Mouse (Mus musculus): ENCODE results near the gene Smurf2.
"Not testable (repeated sequence)": the region's sequence is repeated elsewhere in the genome, so short reads cannot be mapped to it uniquely, and the experiment has no call there.

GRCm38 (mm10) chr11:106782271-106782670 is 138.2 kb downstream of the Smurf2 start:
- TF ChIP-seq CTCF (IDR thresholded peaks at IDR 0.05; ENCODE audit: borderline replicate concordance, insufficient read depth, low read length); POLR2A (IDR thresholded peaks at IDR 0.05; ENCODE audit: low read depth, low read length): not testable (repeated sequence)

Data from embryonic fibroblast, embryonic 13.5 days (primary cell).